Mouse (Mus musculus) bone marrow, adult 2 months (tissue): ENCODE data around the gene Plekhh3. TPM values are rescaled to one million over a fixed set of nuclear protein-coding genes. Genes with fewer than 3 reads are reported as not detected.

Experiments used
- H3K27ac ChIP-seq: fragments of 200-500 bp; 2 replicates; pipeline ENCODE4 v1.5.1; 2012; ENCODE audit warnings: low read depth, mild to moderate bottlenecking, control low read depth, inconsistent platforms, low read length; ENCODE audit not compliant: control insufficient read depth, poor library complexity, insufficient read depth
- H3K4me1 ChIP-seq: fragments of 200-500 bp; 2 replicates; pipeline ENCODE4 v1.6.1; 2011; ENCODE audit warnings: low read length; ENCODE audit not compliant: control insufficient read depth, insufficient read depth
- H3K4me3 ChIP-seq: fragments of 200-500 bp; replicated peaks from 2 replicates; pipeline ENCODE3; 2011; ENCODE audit warnings: mild to moderate bottlenecking, low read depth, low read length, control low read depth; ENCODE audit not compliant: control insufficient read depth
- CTCF ChIP-seq: fragments of 200-500 bp; IDR thresholded peaks from 2 replicates; pipeline ENCODE4 v1.5.1; 2011; ENCODE audit warnings: low read length, control low read depth; ENCODE audit not compliant: control insufficient read depth, insufficient read depth
- POLR2A ChIP-seq: fragments of 200-500 bp; IDR thresholded peaks from 2 replicates; pipeline ENCODE4 v1.6.1; 2011; ENCODE audit warnings: low read depth, mild to moderate bottlenecking, control low read depth, low read length, borderline replicate concordance; ENCODE audit not compliant: control insufficient read depth
- WGBS: fragments of 180-500 bp; shearing (Covaris S2); methylation state at CpG from one replicate; pipeline ENCODE4 v1.1.7; 2018; 5-methylcytosine and 5-hydroxymethylcytosine counted together
- polyA plus RNA-seq: library from polyadenylated mRNA; stranded (reverse); fragments of >200 nt; gene quantifications from 2 replicates; pipeline ENCODE4 v1.2.4, GENCODE M21; 2011; ENCODE audit warnings: low replicate concordance; ENCODE audit not compliant: missing spikeins, insufficient read depth, insufficient read length

The Plekhh3 gene
- polyA plus RNA-seq, 1 experiment: 2.1 TPM

- Histone ChIP-seq H3K4me3 (no peak overlapping the region), H3K4me1 (peaks cover 2% of the 10 kb centered on the region; the same call in 1 of the 2 replicates), H3K27ac (no peak overlapping the region)
- WGBS: 4% methylated on average over 11 of the region's 11 CpGs
- TF ChIP-seq POLR2A (no peak), CTCF (no peak)
These were observed 4.5 kb upstream of the Plekhh3 start for GRCm38 (mm10) chr11:101175636-101176116.

GRCm38 (mm10) chr11:101174851-101175628 lies 3.9 kb upstream of the Plekhh3 start, which contains the start of gene Ccr10:
TSS of gene Ccr10 (minus strand) at chr11:101175443.
- WGBS: 14% methylated on average over 14 of the region's 14 CpGs
- H3K4me3 ChIP-seq: no peak within 1 kb of the TSS

GRCm38 (mm10) chr11:101174389-101174745 lies 3.2 kb upstream of the Plekhh3 start:
- TF ChIP-seq POLR2A (no peak), CTCF (no peak)
- H3K27ac ChIP-seq: no peak overlapping the region
- H3K4me3 ChIP-seq: no peak overlapping the region
- 30% methylated on average over 9 of the region's 9 CpGs for WGBS
- H3K4me1 ChIP-seq: peaks cover 2% of the 10 kb centered on the region; the same call in 1 of the 2 replicates

More at GRCm38 (mm10) chr11:101174851-101175628, 3.9 kb upstream of the Plekhh3 start, which contains the start of gene Ccr10:
- TF ChIP-seq CTCF (no peak), POLR2A (no peak)
- H3K27ac ChIP-seq: no peak within 1 kb of the TSS
- peaks cover 2% of the 10 kb centered on the region; the same call in 1 of the 2 replicates for H3K4me1 ChIP-seq

- 1% methylated on average over 61 of the region's 61 CpGs for WGBS
- peaks cover 2% of the 10 kb centered on the region; the same call in 1 of the 2 replicates for H3K4me1 ChIP-seq
- TF ChIP-seq POLR2A (no peak; the same call in 1 of the 2 replicates), CTCF (peak; percentile 86)
- no peak overlapping the region; the same call in 1 of the 2 replicates for H3K27ac ChIP-seq
- H3K4me3 ChIP-seq: peak overlapping the region; percentile 53
These were observed 2.7 kb upstream of the Plekhh3 start for GRCm38 (mm10) chr11:101173631-101174388.

GRCm38 (mm10) chr11:101173112-101173511 lies 2.0 kb upstream of the Plekhh3 start:
- Histone ChIP-seq H3K4me1 (peaks cover 2% of the 10 kb centered on the region; the same call in 1 of the 2 replicates), H3K27ac (no peak overlapping the region), H3K4me3 (no peak overlapping the region)
- 12% methylated on average over 11 of the region's 11 CpGs for WGBS
- no peak for TF ChIP-seq CTCF
- TF ChIP-seq POLR2A: no peak

GRCm38 (mm10) chr11:101172434-101172815 lies 1.3 kb upstream of the Plekhh3 start:
- under 1% methylated on average over 5 of the region's 5 CpGs for WGBS
- Histone ChIP-seq H3K4me1 (peaks cover 2% of the 10 kb centered on the region; the same call in 1 of the 2 replicates), H3K27ac (no peak overlapping the region), H3K4me3 (no peak overlapping the region)
- no peak for TF ChIP-seq CTCF
- TF ChIP-seq POLR2A: no peak

GRCm38 (mm10) chr11:101171721-101172433 lies 726 bp upstream of the Plekhh3 start:
- under 1% methylated on average over 31 of the region's 31 CpGs for WGBS
- Histone ChIP-seq H3K4me1 (peaks cover 2% of the 10 kb centered on the region; the same call in 1 of the 2 replicates), H3K27ac (no peak overlapping the region), H3K4me3 (peak overlapping the region; percentile 25)
- no peak for TF ChIP-seq CTCF
- TF ChIP-seq POLR2A: no peak
